Mouse (Mus musculus): ENCODE data around the gene Ddost. TPM values are rescaled to one million over a fixed set of nuclear protein-coding genes. Genes with fewer than 3 reads are reported as not detected.

The Ddost gene
- polyA plus RNA-seq, 1 experiment from 2014 or later, result 185 TPM

DNA sequence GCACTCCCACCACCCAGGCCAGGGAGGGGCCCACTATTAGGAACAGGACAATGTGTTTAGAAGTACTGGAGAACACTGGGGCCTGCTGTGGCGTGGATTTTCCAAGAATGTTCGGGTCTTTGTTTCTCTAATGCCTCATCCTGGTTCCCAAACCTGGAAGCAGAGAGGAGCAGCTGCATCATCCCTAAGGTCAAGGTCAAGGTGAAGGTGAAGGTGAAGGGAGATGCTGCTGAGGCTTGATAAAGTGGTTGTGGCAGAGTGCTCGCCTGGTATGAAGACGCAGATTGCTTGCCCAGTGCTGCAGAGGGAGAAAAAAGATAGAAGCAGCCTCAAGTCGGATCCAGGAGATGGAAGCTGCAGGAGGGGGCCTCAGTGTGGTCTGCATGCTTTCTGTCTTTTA lies 47.3 kb downstream of the Ddost start:
- Histone ChIP-seq H3K27ac (ENCODE audit: low read length) (no peak overlapping the region), H3K36me3 (ENCODE audit: control insufficient read depth, insufficient read depth) (no peaks in the 10 kb centered on the region), H3K27me3 (ENCODE audit: control insufficient read depth, insufficient read depth, low read depth, low read length) (no peaks in the 10 kb centered on the region), H3K4me2 (ENCODE audit: low read depth, low read length) (no peak overlapping the region), H3K9me3 (replicated peaks; ENCODE audit: control insufficient read depth, low read length) (no peaks in the 10 kb centered on the region), H3K4me3 (ENCODE audit: low read depth, low read length) (no peak overlapping the region), H3K4me1 (ENCODE audit: control insufficient read depth, low read depth, low read length) (no peaks in the 10 kb centered on the region), H3K9ac (ENCODE audit: low read depth, low read length) (no peak overlapping the region)
- WGBS (ENCODE audit: insufficient replicate concordance), result 56% methylated on average over 5 of the region's 5 CpGs
- ATAC-seq (ENCODE audit: low read depth), result no peak

DNA sequence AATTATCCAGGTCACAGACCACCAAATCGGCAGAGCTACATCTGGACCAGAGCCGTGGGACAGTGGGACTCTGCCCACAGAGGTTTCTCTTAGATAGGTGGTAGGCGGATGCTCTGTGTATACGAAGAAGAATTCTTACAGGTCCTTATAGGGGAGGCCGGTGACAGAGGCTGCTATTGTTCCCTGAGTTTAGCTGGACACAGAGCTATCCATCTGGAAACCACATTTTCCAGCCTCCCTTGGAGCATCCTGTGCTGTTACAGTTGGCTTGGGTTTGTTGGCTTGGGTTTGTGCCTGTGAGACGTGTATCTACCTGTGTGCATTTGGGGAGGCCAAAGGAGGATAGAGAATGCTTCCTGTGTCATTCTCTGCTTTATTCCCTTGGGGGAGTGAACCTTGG lies 48.2 kb downstream of the Ddost start:
- H3K27me3 ChIP-seq (ENCODE audit: control insufficient read depth, insufficient read depth, low read depth, low read length), result no peaks in the 10 kb centered on the region
- H3K9ac ChIP-seq (ENCODE audit: low read depth, low read length), result no peak overlapping the region
- no peak overlapping the region for H3K4me2 ChIP-seq (ENCODE audit: low read depth, low read length)
- no peak for ATAC-seq (ENCODE audit: low read depth)
- 71% methylated on average over 6 of the region's 6 CpGs for whole genome bisulfite sequencing (ENCODE audit: insufficient replicate concordance)
- no peaks in the 10 kb centered on the region for H3K36me3 ChIP-seq (ENCODE audit: control insufficient read depth, insufficient read depth)
- H3K4me3 ChIP-seq (ENCODE audit: low read depth, low read length), result no peak overlapping the region
- H3K9me3 ChIP-seq (replicated peaks; ENCODE audit: control insufficient read depth, low read length), result no peaks in the 10 kb centered on the region
- no peak overlapping the region for H3K27ac ChIP-seq (ENCODE audit: low read length)
- H3K4me1 ChIP-seq (ENCODE audit: control insufficient read depth, low read depth, low read length), result no peaks in the 10 kb centered on the region

DNA sequence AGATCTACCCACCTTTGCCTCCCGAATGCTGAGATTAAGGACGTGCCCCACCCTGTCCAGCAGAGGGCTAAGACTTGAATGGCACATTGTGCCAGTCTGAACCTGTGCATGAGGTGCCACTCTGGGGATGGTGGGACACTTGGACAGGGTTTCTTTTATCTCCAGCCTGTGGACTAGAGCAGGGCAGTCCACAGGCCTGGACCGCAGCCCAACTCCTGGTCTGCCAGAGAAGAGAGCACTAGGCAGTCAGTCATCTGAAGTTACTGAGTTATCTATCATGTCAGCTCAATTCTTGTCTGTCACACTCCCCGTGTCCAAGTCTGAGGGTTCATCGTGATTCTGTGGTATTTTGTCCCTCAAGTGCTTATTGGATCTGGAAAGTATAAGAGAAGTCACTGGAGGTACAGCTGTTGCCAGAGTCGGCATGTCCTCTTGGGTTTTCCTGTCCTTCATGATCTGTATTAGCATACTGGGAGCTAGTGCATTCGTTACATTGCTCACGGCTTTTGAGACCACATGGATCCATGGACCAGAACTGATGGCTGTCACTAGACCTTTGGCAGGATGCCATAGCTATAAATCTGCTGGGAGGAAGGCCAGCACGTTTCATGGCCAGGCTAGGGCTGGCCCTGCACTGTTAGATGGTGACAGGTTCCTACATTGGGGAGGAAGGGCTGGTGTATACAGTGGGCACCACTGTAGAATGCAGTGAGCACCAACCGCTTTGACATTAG lies 49.1 kb downstream of the Ddost start:
- Histone ChIP-seq H3K9ac (ENCODE audit: low read depth, low read length) (no peak overlapping the region), H3K4me2 (ENCODE audit: low read depth, low read length) (no peak overlapping the region), H3K4me3 (ENCODE audit: low read depth, low read length) (no peak overlapping the region), H3K4me1 (ENCODE audit: control insufficient read depth, low read depth, low read length) (no peaks in the 10 kb centered on the region), H3K9me3 (replicated peaks; ENCODE audit: control insufficient read depth, low read length) (no peaks in the 10 kb centered on the region), H3K27me3 (ENCODE audit: control insufficient read depth, insufficient read depth, low read depth, low read length) (no peaks in the 10 kb centered on the region), H3K36me3 (ENCODE audit: control insufficient read depth, insufficient read depth) (no peaks in the 10 kb centered on the region), H3K27ac (ENCODE audit: low read length) (no peak overlapping the region)
- ATAC-seq (ENCODE audit: low read depth), result no peak
- 56% methylated on average over 10 of the region's 10 CpGs for WGBS (ENCODE audit: insufficient replicate concordance)

DNA sequence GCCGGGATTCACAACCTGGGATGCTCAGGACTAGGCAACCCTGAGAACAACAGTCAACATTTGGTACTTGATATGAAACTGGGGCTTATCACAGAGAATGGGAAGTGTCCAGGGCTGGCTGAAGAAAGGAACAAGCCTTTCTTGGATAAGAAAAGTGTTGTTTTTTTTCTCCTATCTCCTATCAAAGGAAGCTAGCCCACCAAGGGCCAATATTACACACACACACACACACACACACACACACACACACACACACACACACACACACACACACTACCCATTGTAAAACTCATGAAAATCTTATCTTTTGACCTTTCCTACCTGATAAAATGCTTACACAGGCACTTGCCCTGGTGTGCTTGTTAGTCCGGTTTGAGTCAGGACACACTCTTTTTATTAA lies 51.0 kb downstream of the Ddost start:
- Histone ChIP-seq H3K9me3 (replicated peaks; ENCODE audit: control insufficient read depth, low read length) (no peaks in the 10 kb centered on the region), H3K27ac (ENCODE audit: low read length) (no peak overlapping the region), H3K9ac (ENCODE audit: low read depth, low read length) (no peak overlapping the region), H3K4me2 (ENCODE audit: low read depth, low read length) (no peak overlapping the region), H3K4me1 (ENCODE audit: control insufficient read depth, low read depth, low read length) (no peaks in the 10 kb centered on the region), H3K4me3 (ENCODE audit: low read depth, low read length) (no peak overlapping the region), H3K27me3 (ENCODE audit: control insufficient read depth, insufficient read depth, low read depth, low read length) (no peaks in the 10 kb centered on the region), H3K36me3 (ENCODE audit: control insufficient read depth, insufficient read depth) (no peaks in the 10 kb centered on the region)
- WGBS (ENCODE audit: insufficient replicate concordance), result 56% methylated on average over 2 of the region's 2 CpGs
- no peak for ATAC-seq (ENCODE audit: low read depth)

DNA sequence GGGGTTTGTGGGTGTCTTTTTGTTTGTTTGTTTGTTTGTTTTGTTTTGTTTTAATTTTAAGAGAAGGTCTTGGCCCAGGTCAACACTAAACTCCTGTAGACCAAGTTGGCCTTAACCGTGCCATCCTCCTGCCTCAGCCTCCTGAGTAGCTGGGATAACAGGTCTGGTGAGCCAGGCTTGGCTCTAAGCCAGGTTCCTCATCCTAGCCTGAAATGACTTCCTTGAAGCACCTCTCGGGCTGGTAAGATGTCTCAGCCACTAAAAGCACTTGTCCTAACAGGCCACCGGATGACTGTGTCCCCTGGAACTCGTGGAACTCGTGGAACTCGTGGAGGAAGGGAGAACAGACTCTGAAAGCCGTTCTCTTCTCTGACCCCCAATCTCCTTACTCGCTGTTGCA lies 51.6 kb downstream of the Ddost start:
- WGBS (ENCODE audit: insufficient replicate concordance), result 50% methylated on average over 8 of the region's 8 CpGs
- Histone ChIP-seq H3K4me3 (ENCODE audit: low read depth, low read length) (no peak overlapping the region), H3K4me2 (ENCODE audit: low read depth, low read length) (no peak overlapping the region), H3K36me3 (ENCODE audit: control insufficient read depth, insufficient read depth) (no peaks in the 10 kb centered on the region), H3K9me3 (replicated peaks; ENCODE audit: control insufficient read depth, low read length) (no peaks in the 10 kb centered on the region), H3K9ac (ENCODE audit: low read depth, low read length) (no peak overlapping the region), H3K27me3 (ENCODE audit: control insufficient read depth, insufficient read depth, low read depth, low read length) (no peaks in the 10 kb centered on the region), H3K27ac (ENCODE audit: low read length) (no peak overlapping the region), H3K4me1 (ENCODE audit: control insufficient read depth, low read depth, low read length) (no peaks in the 10 kb centered on the region)
- ATAC-seq (ENCODE audit: low read depth), result no peak

DNA sequence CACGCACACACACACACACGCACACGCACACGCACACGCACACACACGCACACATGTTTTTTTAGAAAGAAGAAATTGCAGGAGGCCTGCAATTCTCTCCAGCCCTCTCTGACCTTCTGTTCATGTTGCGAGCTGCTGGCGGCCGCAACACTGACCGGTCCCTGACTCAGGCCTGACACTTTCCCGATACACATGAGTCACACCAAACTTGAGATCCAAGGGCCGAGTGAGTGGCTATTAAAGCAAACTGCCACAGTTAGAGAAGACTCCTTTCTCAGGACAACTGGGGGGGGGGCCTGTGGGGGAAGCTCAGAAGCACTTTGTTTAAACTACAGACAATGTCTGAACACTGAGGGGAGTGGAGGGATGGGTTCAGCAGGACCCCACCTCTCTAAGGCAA lies 52.0 kb downstream of the Ddost start:
- Histone ChIP-seq H3K4me3 (ENCODE audit: low read depth, low read length) (no peak overlapping the region), H3K4me1 (ENCODE audit: control insufficient read depth, low read depth, low read length) (no peaks in the 10 kb centered on the region), H3K36me3 (ENCODE audit: control insufficient read depth, insufficient read depth) (no peaks in the 10 kb centered on the region), H3K4me2 (ENCODE audit: low read depth, low read length) (no peak overlapping the region), H3K27me3 (ENCODE audit: control insufficient read depth, insufficient read depth, low read depth, low read length) (peaks cover 2% of the 10 kb centered on the region; the same call in 1 of the 2 replicates), H3K9ac (ENCODE audit: low read depth, low read length) (no peak overlapping the region), H3K9me3 (replicated peaks; ENCODE audit: control insufficient read depth, low read length) (no peaks in the 10 kb centered on the region), H3K27ac (ENCODE audit: low read length) (no peak overlapping the region)
- no peak for ATAC-seq (ENCODE audit: low read depth)
- 78% methylated on average over 12 of the region's 12 CpGs for WGBS (ENCODE audit: insufficient replicate concordance)

DNA sequence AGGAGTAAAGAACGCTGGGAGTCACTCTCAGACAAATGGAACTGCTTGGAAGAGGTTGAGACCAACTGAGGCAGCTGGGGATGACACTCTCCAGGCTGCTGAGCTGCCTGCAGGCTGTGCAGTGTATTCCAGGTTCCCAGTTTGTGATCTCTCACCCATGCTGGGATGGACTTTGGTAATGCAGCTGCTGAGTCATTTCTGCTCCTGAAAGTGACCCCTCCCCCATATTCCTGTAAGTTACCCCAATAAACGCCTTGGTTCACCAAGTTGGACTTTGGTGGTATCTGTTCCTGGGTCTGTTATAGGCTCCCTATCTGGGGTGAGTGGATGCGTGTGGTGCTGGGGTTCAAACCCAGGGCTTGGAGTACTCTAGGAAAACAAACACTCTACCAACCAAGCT lies 53.6 kb downstream of the Ddost start:
- H3K4me2 ChIP-seq (ENCODE audit: low read depth, low read length), result no peak overlapping the region
- 50% methylated on average over 3 of the region's 3 CpGs for WGBS (ENCODE audit: insufficient replicate concordance)
- H3K9ac ChIP-seq (ENCODE audit: low read depth, low read length), result no peak overlapping the region
- H3K4me3 ChIP-seq (ENCODE audit: low read depth, low read length), result no peak overlapping the region
- H3K27ac ChIP-seq (ENCODE audit: low read length), result no peak overlapping the region
- ATAC-seq (ENCODE audit: low read depth), result no peak
- no peaks in the 10 kb centered on the region for H3K36me3 ChIP-seq (ENCODE audit: control insufficient read depth, insufficient read depth)
- peaks cover 2% of the 10 kb centered on the region; the same call in 1 of the 2 replicates for H3K27me3 ChIP-seq (ENCODE audit: control insufficient read depth, insufficient read depth, low read depth, low read length)
- no peaks in the 10 kb centered on the region for H3K9me3 ChIP-seq (replicated peaks; ENCODE audit: control insufficient read depth, low read length)
- H3K4me1 ChIP-seq (ENCODE audit: control insufficient read depth, low read depth, low read length), result no peaks in the 10 kb centered on the region

DNA sequence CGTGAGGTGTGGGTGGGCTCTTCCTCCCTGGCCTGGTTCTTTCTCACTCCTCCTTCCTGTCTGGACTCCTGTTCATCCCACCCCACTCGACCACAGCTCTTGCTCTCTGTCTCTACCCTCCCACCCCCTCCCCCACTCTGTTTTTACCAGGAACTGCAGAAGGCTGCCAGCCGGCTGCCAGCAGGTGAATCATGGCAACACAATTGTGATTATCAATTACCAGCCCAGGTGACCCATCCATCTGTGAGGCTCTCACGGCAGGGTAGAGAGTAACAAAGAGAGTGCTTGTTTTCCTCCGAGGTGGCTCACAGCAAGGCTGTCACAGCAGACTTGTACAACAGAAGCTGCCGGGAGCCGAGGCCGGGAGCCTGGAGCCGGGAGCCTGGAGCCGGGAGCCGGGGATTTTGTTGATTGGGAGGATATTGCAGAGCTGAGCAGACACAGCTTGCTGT lies 56.9 kb downstream of the Ddost start:
- Histone ChIP-seq H3K9ac (ENCODE audit: low read depth, low read length) (no peak overlapping the region), H3K27me3 (ENCODE audit: control insufficient read depth, insufficient read depth, low read depth, low read length) (peaks cover 2% of the 10 kb centered on the region; the same call in 1 of the 2 replicates), H3K27ac (ENCODE audit: low read length) (no peak overlapping the region), H3K4me3 (ENCODE audit: low read depth, low read length) (no peak overlapping the region), H3K4me2 (ENCODE audit: low read depth, low read length) (no peak overlapping the region), H3K4me1 (ENCODE audit: control insufficient read depth, low read depth, low read length) (no peaks in the 10 kb centered on the region), H3K36me3 (ENCODE audit: control insufficient read depth, insufficient read depth) (no peaks in the 10 kb centered on the region), H3K9me3 (replicated peaks; ENCODE audit: control insufficient read depth, low read length) (no peaks in the 10 kb centered on the region)
- WGBS (ENCODE audit: insufficient replicate concordance), result 26% methylated on average over 11 of the region's 11 CpGs
- no peak for ATAC-seq (ENCODE audit: low read depth)

Data from liver, embryonic 16.5 days (tissue).